Mouse (Mus musculus) left cerebral cortex, adult 8-10 months (tissue): ENCODE measurements around the gene Sptan1. TPM values are rescaled to one million over a fixed set of nuclear protein-coding genes. Genes with fewer than 3 reads are reported as not detected.
A peak's percentile ranks its signal among the peaks of the same experiment; 100 is the strongest.

Experiments
- DNase-seq, 2 experiments: peaks; one replicate each; pipeline ENCODE4 v3.0.0; 2022; ENCODE audit warnings: low spot score in 2 of 2
- total RNA-seq, 4 experiments: library from RNA; stranded (reverse); gene quantifications; 2 replicates each; pipeline ENCODE4 v1.2.4; 2022

The Sptan1 gene
- total RNA-seq, 4 experiments from 2014 or later = 738 to 833 (median 788) TPM

- DNase-seq = no peak
These were observed 93.1 kb downstream of the Sptan1 start for GRCm38 (mm10) chr2:30058418-30058817.

GRCm38 (mm10) chr2:30061215-30062166 lies 96.1 kb downstream of the Sptan1 start:
- DNase-seq = no peak

GRCm38 (mm10) chr2:30062249-30063093 lies 97.1 kb downstream of the Sptan1 start:
- peak in 1 of 2 experiments; percentile 26 for DNase-seq

- no peak for DNase-seq
These were observed 97.9 kb downstream of the Sptan1 start for GRCm38 (mm10) chr2:30063235-30063634.

GRCm38 (mm10) chr2:30063791-30064190 lies 98.4 kb downstream of the Sptan1 start:
- no peak for DNase-seq

GRCm38 (mm10) chr2:30064298-30064697 lies 98.9 kb downstream of the Sptan1 start:
- DNase-seq = no peak

- peak; percentile 72 to 94 for DNase-seq
These were observed 100.9 kb downstream of the Sptan1 start for GRCm38 (mm10) chr2:30066046-30066901.

- DNase-seq = no peak
These were observed 101.9 kb downstream of the Sptan1 start for GRCm38 (mm10) chr2:30067031-30067888.

GRCm38 (mm10) chr2:30067962-30068361 lies 102.6 kb downstream of the Sptan1 start:
- DNase-seq = no peak

- DNase-seq = no peak
These were observed 107.5 kb downstream of the Sptan1 start for GRCm38 (mm10) chr2:30072875-30073274.

GRCm38 (mm10) chr2:30073285-30073684 lies 107.9 kb downstream of the Sptan1 start:
- no peak for DNase-seq

GRCm38 (mm10) chr2:30075625-30076024 lies 110.3 kb downstream of the Sptan1 start:
- DNase-seq = no peak

- no peak for DNase-seq
These were observed 111.1 kb downstream of the Sptan1 start for GRCm38 (mm10) chr2:30076439-30076838.

GRCm38 (mm10) chr2:30076959-30077358 lies 111.6 kb downstream of the Sptan1 start:
- DNase-seq = no peak

GRCm38 (mm10) chr2:30077502-30078348 lies 112.4 kb downstream of the Sptan1 start, which contains the start of gene Pkn3:
Gene Pkn3, plus strand, starts transcription at chr2:30077684.
- peak in 1 of 2 experiments; percentile 68 for DNase-seq

- no peak for DNase-seq
These were observed 113.0 kb downstream of the Sptan1 start for GRCm38 (mm10) chr2:30078349-30078712.

- DNase-seq = no peak
These were observed 113.4 kb downstream of the Sptan1 start for GRCm38 (mm10) chr2:30078760-30079159.

GRCm38 (mm10) chr2:30080181-30080800 lies 114.9 kb downstream of the Sptan1 start:
- DNase-seq = no peak
